In genomic region chr4:88543649-88544234, GRCm38 (mm10) we compare ENCODE assay signal across 9 mouse cellular contexts. TPM values are rescaled to one million over a fixed set of nuclear protein-coding genes. Genes with fewer than 3 reads are reported as not detected.
DNase-seq lines count a peak whose midpoint lies in the region; ATAC-seq and TF ChIP-seq lines count a peak whose summit lies in the region.
"Had no signal": no experiment of that assay in that cellular context is flagged by ENCODE, and none has a peak within 500 bp of the region (broad histone marks: within the 10 kb centered on the region; RNA-seq: fewer than 3 reads in every experiment).

No protein-coding gene starts in this region.

- ATAC-seq in hindbrain, embryonic 11.5 days (ENCODE audit: low FRiP score), result peak; percentile 84
- ATAC-seq in CD4-positive, CD25-positive, alpha-beta regulatory T cell, adult 4 months, result peak; percentile 91
- ATAC-seq in hematopoietic stem cell, adult 5-6 weeks (replicated peaks in 1 of 2; ENCODE audit: insufficient read depth in 1 of 2, low FRiP score in 2 of 2, low TSS enrichment in 1 of 2, low read depth in 1 of 2, poor library complexity in 2 of 2, severe bottlenecking in 2 of 2), result peak; percentile 89 to 97

- TF ChIP-seq POLR2A in bone marrow, adult 2 months (IDR thresholded peaks at IDR 0.05; ENCODE audit: borderline replicate concordance, control insufficient read depth, low read depth, low read length), result no peak

- no peaks in the 10 kb centered on the region for H3K4me1 ChIP-seq in hindbrain, embryonic 11.5 days (replicated peaks; ENCODE audit: control insufficient read depth, insufficient read depth, low read length)
- H3K4me1 ChIP-seq in hindbrain, embryonic 10.5 days (replicated peaks), result no peaks in the 10 kb centered on the region
- H3K4me1 ChIP-seq in bone marrow, adult 2 months (ENCODE audit: control insufficient read depth, insufficient read depth, low read length), result no peaks in the 10 kb centered on the region
- H3K4me1 ChIP-seq: heart, embryonic 13.5 days had no signal

- H3K4me3 ChIP-seq in hindbrain, embryonic 11.5 days (ENCODE audit: low read depth, low read length), result no peak overlapping the region
- no peak overlapping the region for H3K4me3 ChIP-seq in hindbrain, embryonic 10.5 days
- H3K4me3 ChIP-seq in bone marrow, adult 2 months (replicated peaks; ENCODE audit: control insufficient read depth, low read depth, low read length), result no peak overlapping the region
- H3K4me3 ChIP-seq: heart, embryonic 13.5 days had no signal

- H3K36me3 ChIP-seq in hindbrain, embryonic 11.5 days (ENCODE audit: control insufficient read depth, insufficient read depth, low read length), result no peaks in the 10 kb centered on the region
- H3K36me3 ChIP-seq in hindbrain, embryonic 10.5 days, result no peaks in the 10 kb centered on the region
- H3K36me3 ChIP-seq: heart, embryonic 13.5 days had no signal

- H3K9ac ChIP-seq in hindbrain, embryonic 11.5 days (ENCODE audit: low read depth, low read length), result no peak overlapping the region
- H3K9ac ChIP-seq: heart, embryonic 13.5 days had no signal

- H3K27ac ChIP-seq in hindbrain, embryonic 11.5 days (ENCODE audit: low read depth, low read length), result no peak overlapping the region
- H3K27ac ChIP-seq in hindbrain, embryonic 10.5 days, result no peak overlapping the region
- no peak overlapping the region for H3K27ac ChIP-seq in bone marrow, adult 2 months (ENCODE audit: control insufficient read depth, insufficient read depth, low read depth, low read length, poor library complexity)
- H3K27ac ChIP-seq: heart, embryonic 13.5 days had no signal

- H3K4me2 ChIP-seq in hindbrain, embryonic 11.5 days (replicated peaks; ENCODE audit: low read depth, low read length), result no peak overlapping the region
- H3K4me2 ChIP-seq: heart, embryonic 13.5 days had no signal

- H3K9me3 ChIP-seq in hindbrain, embryonic 11.5 days (ENCODE audit: control insufficient read depth, low read length), result no peaks in the 10 kb centered on the region
- H3K9me3 ChIP-seq in hindbrain, embryonic 10.5 days, result no peaks in the 10 kb centered on the region
- H3K9me3 ChIP-seq: heart, embryonic 13.5 days had no signal

- H3K27me3 ChIP-seq in hindbrain, embryonic 11.5 days (ENCODE audit: control insufficient read depth, insufficient read depth, low read length), result no peaks in the 10 kb centered on the region
- no peaks in the 10 kb centered on the region for H3K27me3 ChIP-seq in hindbrain, embryonic 10.5 days (ENCODE audit: insufficient read depth, poor library complexity, severe bottlenecking)
- H3K27me3 ChIP-seq: heart, embryonic 13.5 days had no signal

- peak; percentile 81 for DNase-seq in hindbrain, embryonic 11.5 days (ENCODE audit: low spot score)
- DNase-seq in hindbrain, embryonic 10.5 days (ENCODE audit: low spot score), result no peak
- peak; percentile 72 for DNase-seq in lung, postnatal 25 days (ENCODE audit: low spot score)
- DNase-seq in spleen, postnatal 4 days (ENCODE audit: low spot score in 2 of 2), result no peak
- DNase-seq in thymus, postnatal 36 days, result no peak

- WGBS in hindbrain, embryonic 11.5 days, result 54% methylated on average over 2 of the region's 2 CpGs
- 50% methylated on average over 2 of the region's 2 CpGs for WGBS in hindbrain, embryonic 10.5 days
- 47% methylated on average over 2 of the region's 2 CpGs for whole genome bisulfite sequencing in bone marrow, adult 2 months

- peak; percentile 47 for TF ChIP-seq CTCF in bone marrow, adult 2 months (IDR thresholded peaks at IDR 0.05; ENCODE audit: control insufficient read depth, insufficient read depth, low read length)

RNA-seq across cellular contexts. Expression of gene Ifna15, which starts 14.3 kb away (rescaled TPM):
- polyA plus RNA-seq in hindbrain, embryonic 11.5 days (2014; fragmentation: Nextera tagmentation; extraction: Ambion mirVana), result not detected in 2 replicates
- polyA plus RNA-seq in hindbrain, embryonic 10.5 days (2016; fragmentation: Nextera tagmentation; extraction: Ambion mirVana), result not detected in 2 replicates
- not detected for polyA plus RNA-seq in CD4-positive, CD25-positive, alpha-beta regulatory T cell, adult 4 months (2017; shearing (Covaris generic))
- polyA plus RNA-seq in bone marrow, adult 2 months (2011; ENCODE audit: insufficient read depth, insufficient read length, low replicate concordance, missing spikeins), result not detected in 2 replicates
- total RNA-seq in hematopoietic stem cell, adult 5-6 weeks (2017), result not detected in 2 replicates
- polyA plus RNA-seq: heart, embryonic 13.5 days had no signal

RNA-seq across cellular contexts. Expression of gene Ifnb1, which starts 21.2 kb away (rescaled TPM):
- polyA plus RNA-seq in hindbrain, embryonic 11.5 days (2014; fragmentation: Nextera tagmentation; extraction: Ambion mirVana), result not detected in 2 replicates
- not detected in 2 replicates for polyA plus RNA-seq in hindbrain, embryonic 10.5 days (2016; fragmentation: Nextera tagmentation; extraction: Ambion mirVana)
- polyA plus RNA-seq in CD4-positive, CD25-positive, alpha-beta regulatory T cell, adult 4 months (2017; shearing (Covaris generic)), result not detected
- polyA plus RNA-seq in bone marrow, adult 2 months (2011; ENCODE audit: insufficient read depth, insufficient read length, low replicate concordance, missing spikeins), result not detected in 2 replicates
- total RNA-seq in hematopoietic stem cell, adult 5-6 weeks (2017), result not detected in 2 replicates
- polyA plus RNA-seq: heart, embryonic 13.5 days had no signal

RNA-seq across cellular contexts. Expression of gene Ifna14, which starts 27.9 kb away (rescaled TPM):
- polyA plus RNA-seq in hindbrain, embryonic 11.5 days (2014; fragmentation: Nextera tagmentation; extraction: Ambion mirVana), result not detected in 2 replicates
- not detected in 2 replicates for polyA plus RNA-seq in hindbrain, embryonic 10.5 days (2016; fragmentation: Nextera tagmentation; extraction: Ambion mirVana)
- not detected for polyA plus RNA-seq in CD4-positive, CD25-positive, alpha-beta regulatory T cell, adult 4 months (2017; shearing (Covaris generic))
- polyA plus RNA-seq in bone marrow, adult 2 months (2011; ENCODE audit: insufficient read depth, insufficient read length, low replicate concordance, missing spikeins), result not detected in 2 replicates
- total RNA-seq in hematopoietic stem cell, adult 5-6 weeks (2017), result not detected in 2 replicates
- polyA plus RNA-seq: heart, embryonic 13.5 days had no signal

RNA-seq across cellular contexts. Expression of gene Ifna9, which starts 48.4 kb away (rescaled TPM):
- not detected in 2 replicates for polyA plus RNA-seq in hindbrain, embryonic 11.5 days (2014; fragmentation: Nextera tagmentation; extraction: Ambion mirVana)
- polyA plus RNA-seq in hindbrain, embryonic 10.5 days (2016; fragmentation: Nextera tagmentation; extraction: Ambion mirVana), result not detected in 2 replicates
- not detected for polyA plus RNA-seq in CD4-positive, CD25-positive, alpha-beta regulatory T cell, adult 4 months (2017; shearing (Covaris generic))
- polyA plus RNA-seq in bone marrow, adult 2 months (2011; ENCODE audit: insufficient read depth, insufficient read length, low replicate concordance, missing spikeins), result not detected in 2 replicates
- total RNA-seq in hematopoietic stem cell, adult 5-6 weeks (2017), result not detected in 2 replicates
- polyA plus RNA-seq: heart, embryonic 13.5 days had no signal

RNA-seq across cellular contexts. Expression of gene Ifna12, which starts 59.4 kb away (rescaled TPM):
- polyA plus RNA-seq in hindbrain, embryonic 11.5 days (2014; fragmentation: Nextera tagmentation; extraction: Ambion mirVana), result not detected in 2 replicates
- polyA plus RNA-seq in hindbrain, embryonic 10.5 days (2016; fragmentation: Nextera tagmentation; extraction: Ambion mirVana), result not detected in 2 replicates
- polyA plus RNA-seq in CD4-positive, CD25-positive, alpha-beta regulatory T cell, adult 4 months (2017; shearing (Covaris generic)), result not detected
- polyA plus RNA-seq in bone marrow, adult 2 months (2011; ENCODE audit: insufficient read depth, insufficient read length, low replicate concordance, missing spikeins), result not detected in 2 replicates
- not detected in 2 replicates for total RNA-seq in hematopoietic stem cell, adult 5-6 weeks (2017)
- polyA plus RNA-seq: heart, embryonic 13.5 days had no signal

Comparison
In these comparisons a context has a peak if more than half of its experiments do, and no peak if none do; other contexts are left out.
1. DNase-seq: peak in hindbrain, embryonic 11.5 days (single experiment) and lung, postnatal 25 days (single experiment); none in hindbrain, embryonic 10.5 days (single experiment), spleen, postnatal 4 days (0 of 2) and thymus, postnatal 36 days (0 of 2).
2. Peak in every context shown above with its lines, with median percentiles within 50 percentile points of each other: ATAC-seq.